26 mouse cellular contexts compared by ENCODE assay signal in genomic region chr7:137208556-137208955, GRCm38 (mm10).
A peak's percentile ranks its signal among the peaks of the same experiment; 100 is the strongest.
DNase-seq lines count a peak whose midpoint lies in the region; ATAC-seq and TF ChIP-seq lines count a peak whose summit lies in the region.
"Had no signal": no experiment of that assay in that cellular context is flagged by ENCODE, and none has a peak within 500 bp of the region (broad histone marks: within the 10 kb centered on the region; RNA-seq: fewer than 3 reads in every experiment).

No protein-coding gene starts in this region.

- no peak overlapping the region for H3K4me2 ChIP-seq in hindbrain, postnatal 0 days (ENCODE audit: low read depth, low read length)
- no peak overlapping the region for H3K4me2 ChIP-seq in neural tube, embryonic 11.5 days (ENCODE audit: low read depth)
- H3K4me2 ChIP-seq: limb, embryonic 13.5 days; liver, embryonic 15.5 days; lung, embryonic 15.5 days had no signal

- intact Hi-C loops in heart, adult 2 months (cut with DNase I), result no loop called here

- no peaks in the 10 kb centered on the region for H3K9me3 ChIP-seq in hindbrain, embryonic 10.5 days
- H3K9me3 ChIP-seq in hindbrain, postnatal 0 days (ENCODE audit: low read length), result no peaks in the 10 kb centered on the region
- no peaks in the 10 kb centered on the region for H3K9me3 ChIP-seq in neural tube, embryonic 11.5 days (ENCODE audit: control insufficient read depth, low read length)
- H3K9me3 ChIP-seq in heart, embryonic 10.5 days, result no peaks in the 10 kb centered on the region
- H3K9me3 ChIP-seq: forebrain, embryonic 10.5 days; limb, embryonic 13.5 days; liver, embryonic 15.5 days; lung, embryonic 15.5 days had no signal

- no peak overlapping the region for H3K4me3 ChIP-seq in hindbrain, embryonic 10.5 days
- no peak overlapping the region for H3K4me3 ChIP-seq in hindbrain, postnatal 0 days (ENCODE audit: low read length)
- H3K4me3 ChIP-seq in neural tube, embryonic 11.5 days (ENCODE audit: low read depth, low read length), result no peak overlapping the region
- H3K4me3 ChIP-seq in heart, embryonic 10.5 days, result no peak overlapping the region
- no peak overlapping the region for H3K4me3 ChIP-seq in heart, adult 2 months
- H3K4me3 ChIP-seq: forebrain, embryonic 10.5 days; layer of hippocampus, adult 2 months; limb, embryonic 13.5 days; liver, embryonic 15.5 days; lung, embryonic 15.5 days had no signal

- peaks cover 59% of the 10 kb centered on the region for H3K4me1 ChIP-seq in hindbrain, embryonic 10.5 days (replicated peaks)
- H3K4me1 ChIP-seq in hindbrain, postnatal 0 days (ENCODE audit: insufficient read depth, low read length), result 0 out of 2 replicates have a peak, but pooled peaks cover 3% of the 10 kb centered on the region
- peaks cover 16% of the 10 kb centered on the region for H3K4me1 ChIP-seq in neural tube, embryonic 11.5 days (ENCODE audit: control insufficient read depth, insufficient read depth, low read length)
- H3K4me1 ChIP-seq in heart, embryonic 10.5 days, result no peaks in the 10 kb centered on the region
- H3K4me1 ChIP-seq in heart, adult 2 months (ENCODE audit: control insufficient read depth, insufficient read depth, low read length), result no peaks in the 10 kb centered on the region
- H3K4me1 ChIP-seq: liver, embryonic 15.5 days; lung, embryonic 15.5 days had no signal

- TF ChIP-seq EP300 in heart, adult 2 months (IDR thresholded peaks at IDR 0.05; ENCODE audit: insufficient read depth, low read depth, low read length), result no peak

- no peak for TF ChIP-seq POLR2A in heart, adult 2 months (IDR thresholded peaks at IDR 0.05; ENCODE audit: insufficient read depth, low read depth, low read length)

- ATAC-seq in hindbrain, postnatal 0 days, result no peak
- no peak for ATAC-seq in neural tube, embryonic 11.5 days (ENCODE audit: insufficient read depth, low FRiP score, low TSS enrichment)
- ATAC-seq in CD4-positive, CD25-positive, alpha-beta regulatory T cell, adult 4 months, result no peak
- ATAC-seq: forebrain, postnatal 0 days had no signal

- H3K27me3 ChIP-seq in hindbrain, embryonic 10.5 days (ENCODE audit: insufficient read depth, poor library complexity, severe bottlenecking), result no peaks in the 10 kb centered on the region
- no peaks in the 10 kb centered on the region for H3K27me3 ChIP-seq in hindbrain, postnatal 0 days (ENCODE audit: insufficient read depth, low read length)
- no peaks in the 10 kb centered on the region for H3K27me3 ChIP-seq in neural tube, embryonic 11.5 days (ENCODE audit: control insufficient read depth, insufficient read depth, low read length)
- H3K27me3 ChIP-seq in heart, embryonic 10.5 days (ENCODE audit: insufficient read depth, poor library complexity, severe bottlenecking), result peaks cover 14% of the 10 kb centered on the region
- no peaks in the 10 kb centered on the region for H3K27me3 ChIP-seq in heart, adult 2 months (ENCODE audit: control insufficient read depth, insufficient read depth, low read length)
- H3K27me3 ChIP-seq: liver, embryonic 15.5 days had no signal

- peak overlapping the region; percentile 40; the same call in 1 of the 2 replicates for H3K27ac ChIP-seq in hindbrain, embryonic 10.5 days
- H3K27ac ChIP-seq in hindbrain, postnatal 0 days, result no peak overlapping the region
- no peak overlapping the region for H3K27ac ChIP-seq in neural tube, embryonic 11.5 days (ENCODE audit: low read depth, low read length)
- no peak overlapping the region for H3K27ac ChIP-seq in heart, embryonic 10.5 days
- no peak overlapping the region for H3K27ac ChIP-seq in heart, adult 2 months
- H3K27ac ChIP-seq: forebrain, embryonic 10.5 days; layer of hippocampus, adult 2 months; limb, embryonic 13.5 days; liver, embryonic 15.5 days; lung, embryonic 15.5 days had no signal

- DNase-seq in hindbrain, embryonic 10.5 days (ENCODE audit: low spot score), result no peak
- DNase-seq in hindbrain, postnatal 0 days (ENCODE audit: low spot score), result no peak
- peak; percentile 38 for DNase-seq in neural tube, embryonic 11.5 days (ENCODE audit: low spot score)
- no peak for DNase-seq in neural tube, embryonic 10.5 days (ENCODE audit: extremely low spot score, low spot score)
- peak; percentile 29 for DNase-seq in mesoderm, embryonic 11.5 days (ENCODE audit: low read depth, low spot score)
- no peak for DNase-seq in heart, embryonic 10.5 days (ENCODE audit: low spot score)
- no peak for DNase-seq in heart, adult 2 months
- DNase-seq: adrenal gland, postnatal 25 days; cerebellum, adult 9-10 months; forebrain, postnatal 0 days; gastrocnemius, postnatal 25 days; heart, adult 18-20 months; heart, postnatal 36 days; kidney, adult 9 months; kidney, postnatal 14 days; layer of hippocampus, postnatal 36 days; lung, postnatal 4 days; right cerebral cortex, adult 18-20 months; right cerebral cortex, postnatal 4 days; thymus, postnatal 25 days had no signal

- peaks cover 11% of the 10 kb centered on the region for H3K36me3 ChIP-seq in hindbrain, embryonic 10.5 days
- no peaks in the 10 kb centered on the region for H3K36me3 ChIP-seq in hindbrain, postnatal 0 days (ENCODE audit: insufficient read depth, low read length)
- no peaks in the 10 kb centered on the region for H3K36me3 ChIP-seq in neural tube, embryonic 11.5 days (ENCODE audit: control insufficient read depth, insufficient read depth, low read length)
- H3K36me3 ChIP-seq in heart, embryonic 10.5 days, result no peaks in the 10 kb centered on the region
- H3K36me3 ChIP-seq in heart, adult 2 months (ENCODE audit: control insufficient read depth, insufficient read depth, low read length), result no peaks in the 10 kb centered on the region
- H3K36me3 ChIP-seq: forebrain, embryonic 10.5 days; liver, embryonic 15.5 days; lung, embryonic 15.5 days had no signal

- H3K9ac ChIP-seq in hindbrain, postnatal 0 days (replicated peaks; ENCODE audit: low read length), result no peak overlapping the region
- H3K9ac ChIP-seq in neural tube, embryonic 11.5 days (ENCODE audit: low read length), result no peak overlapping the region
- H3K9ac ChIP-seq in heart, adult 2 months (ENCODE audit: low read depth, low read length), result no peak overlapping the region
- H3K9ac ChIP-seq: forebrain, postnatal 0 days; limb, embryonic 13.5 days; liver, embryonic 15.5 days; lung, embryonic 15.5 days had no signal

- WGBS in hindbrain, embryonic 10.5 days, result 69% methylated on average over 5 of the region's 5 CpGs
- WGBS in hindbrain, postnatal 0 days, result 65% methylated on average over 5 of the region's 5 CpGs
- 41% methylated on average over 5 of the region's 5 CpGs for WGBS in neural tube, embryonic 11.5 days
- WGBS in heart, embryonic 10.5 days, result 59% methylated on average over 5 of the region's 5 CpGs
- whole genome bisulfite sequencing in heart, adult 2 months, result 80% methylated on average over 5 of the region's 5 CpGs

- no peaks in the 10 kb centered on the region for H3K79me2 ChIP-seq in heart, adult 2 months (replicated peaks; ENCODE audit: control insufficient read depth, insufficient read depth, low read length)

- no peak for TF ChIP-seq CTCF in hindbrain, postnatal 0 days (IDR thresholded peaks at IDR 0.05; ENCODE audit: low read depth)
- TF ChIP-seq CTCF in heart, adult 2 months (IDR thresholded peaks at IDR 0.05), result no peak

Comparison
In these comparisons a context has a peak if more than half of its experiments do, and no peak if none do; other contexts are left out.
1. DNase-seq: peak in neural tube, embryonic 11.5 days (single experiment) and mesoderm, embryonic 11.5 days (single experiment); none in hindbrain, embryonic 10.5 days (single experiment), hindbrain, postnatal 0 days (single experiment), neural tube, embryonic 10.5 days (single experiment), heart, embryonic 10.5 days (single experiment) and heart, adult 2 months (0 of 2).